Mouse (Mus musculus): ENCODE measurements around the gene Nek2.

GRCm38 (mm10) chr1:191814240-191814639 is 7.0 kb upstream of the Nek2 start:
- no peak for TF ChIP-seq CTCF (IDR thresholded peaks at IDR 0.05; ENCODE audit: insufficient read depth, low read depth, low read length)
- no peak for TF ChIP-seq POLR2A (IDR thresholded peaks at IDR 0.05; ENCODE audit: insufficient read depth, low read depth, low read length)

Measured in olfactory bulb, adult 2 months (tissue).